Comparison of ENCODE assay signal across 8 mouse cellular contexts in genomic region chr2:156190004-156190896, GRCm38 (mm10). TPM values are rescaled to one million over a fixed set of nuclear protein-coding genes. Genes with fewer than 3 reads are reported as not detected.
A peak's percentile ranks its signal among the peaks of the same experiment; 100 is the strongest.
DNase-seq lines count a peak whose midpoint lies in the region; ATAC-seq and TF ChIP-seq lines count a peak whose summit lies in the region.

No protein-coding gene starts in this region.

- peak overlapping the region; percentile 80 for H3K27ac ChIP-seq in MEL (ENCODE audit: control insufficient read depth, low read depth, low read length)
- H3K27ac ChIP-seq in liver, adult 2 months (replicated peaks; ENCODE audit: insufficient read depth, low read depth, low read length), result peak overlapping the region; percentile 66
- no peak overlapping the region for H3K27ac ChIP-seq in hindbrain, embryonic 16.5 days (ENCODE audit: low read depth, low read length)
- no peak overlapping the region for H3K27ac ChIP-seq in midbrain, embryonic 14.5 days (replicated peaks; ENCODE audit: low read depth, low read length)

- H3K9ac ChIP-seq in MEL (ENCODE audit: control insufficient read depth, low read depth, low read length, poor library complexity, severe bottlenecking), result peak overlapping the region; percentile 35
- H3K9ac ChIP-seq in liver, adult 2 months (ENCODE audit: low read depth, low read length), result no peak overlapping the region
- H3K9ac ChIP-seq in hindbrain, embryonic 16.5 days (ENCODE audit: low read depth, low read length), result no peak overlapping the region
- H3K9ac ChIP-seq in midbrain, embryonic 14.5 days (replicated peaks; ENCODE audit: low read length), result no peak overlapping the region

- H3K4me3 ChIP-seq in MEL (ENCODE audit: control insufficient read depth in 1 of 2, insufficient read depth in 1 of 2, low read depth in 2 of 2, low read length in 2 of 2), result peak overlapping the region; percentile 42 to 56
- no peak overlapping the region for H3K4me3 ChIP-seq in liver, adult 2 months (ENCODE audit: insufficient read depth, low read depth, low read length)
- no peak overlapping the region for H3K4me3 ChIP-seq in hindbrain, embryonic 16.5 days (ENCODE audit: low read length)
- no peak overlapping the region for H3K4me3 ChIP-seq in midbrain, embryonic 14.5 days (replicated peaks; ENCODE audit: low read depth, low read length)

- H3K4me1 ChIP-seq in MEL (ENCODE audit: control insufficient read depth in 1 of 2, insufficient read depth in 2 of 2, low read length in 2 of 2), result peaks cover 0 to 8% of the 10 kb centered on the region in 2 experiments; a peak in 3 of 4 replicates
- peaks cover 4% of the 10 kb centered on the region; the same call in 1 of the 2 replicates for H3K4me1 ChIP-seq in liver, adult 2 months (ENCODE audit: control insufficient read depth, insufficient read depth, low read length)
- H3K4me1 ChIP-seq in hindbrain, embryonic 16.5 days (ENCODE audit: control insufficient read depth, insufficient read depth, low read depth, low read length), result no peaks in the 10 kb centered on the region
- H3K4me1 ChIP-seq in midbrain, embryonic 14.5 days (ENCODE audit: control insufficient read depth, insufficient read depth, low read length), result no peaks in the 10 kb centered on the region

- WGBS in liver, adult 2 months, result 76% methylated on average over 14 of the region's 14 CpGs
- WGBS in hindbrain, embryonic 16.5 days, result 86% methylated on average over 14 of the region's 14 CpGs
- WGBS in midbrain, embryonic 14.5 days, result 88% methylated on average over 14 of the region's 14 CpGs

- H3K4me2 ChIP-seq in hindbrain, embryonic 16.5 days (ENCODE audit: low read length), result no peak overlapping the region
- H3K4me2 ChIP-seq in midbrain, embryonic 14.5 days (ENCODE audit: low read length), result no peak overlapping the region

- TF ChIP-seq RAD21 in MEL (IDR thresholded peaks at IDR 0.05; ENCODE audit: low read depth, low read length), result no peak

- TF ChIP-seq EP300 in MEL (IDR thresholded peaks at IDR 0.05; ENCODE audit: low read depth in 1 of 2, low read length in 2 of 2), result peak; percentile 68 to 71

- peak; percentile 29 to 74; a peak in 2 of 4 replicates for TF ChIP-seq POLR2A in MEL (IDR thresholded peaks at IDR 0.05; ENCODE audit: control insufficient read depth in 1 of 2, insufficient read depth in 1 of 2, low read depth in 1 of 2, low read length in 2 of 2, poor library complexity in 1 of 2)
- no peak for TF ChIP-seq POLR2A in liver, adult 2 months (IDR thresholded peaks at IDR 0.05; ENCODE audit: extremely low read depth, insufficient read depth, low read length)

- ATAC-seq in hindbrain, embryonic 16.5 days, result no peak
- no peak for ATAC-seq in midbrain, embryonic 14.5 days (ENCODE audit: low FRiP score, low TSS enrichment)

- H3K36me3 ChIP-seq in MEL (ENCODE audit: control insufficient read depth in 1 of 2, insufficient read depth in 2 of 2, low read length in 2 of 2), result peaks cover 0 to 6% of the 10 kb centered on the region in 2 experiments; a peak in 2 of 4 replicates
- no peaks in the 10 kb centered on the region for H3K36me3 ChIP-seq in liver, adult 2 months (ENCODE audit: control insufficient read depth, insufficient read depth, low read length)
- no peaks in the 10 kb centered on the region for H3K36me3 ChIP-seq in hindbrain, embryonic 16.5 days (ENCODE audit: control insufficient read depth, insufficient read depth, low read length)
- H3K36me3 ChIP-seq in midbrain, embryonic 14.5 days (ENCODE audit: control insufficient read depth, insufficient read depth, low read length), result no peaks in the 10 kb centered on the region

- no peaks in the 10 kb centered on the region for H3K27me3 ChIP-seq in MEL (ENCODE audit: control insufficient read depth in 1 of 2, insufficient read depth in 2 of 2, low read length in 2 of 2)
- H3K27me3 ChIP-seq in liver, adult 2 months (ENCODE audit: control insufficient read depth, insufficient read depth, low read length), result no peaks in the 10 kb centered on the region
- H3K27me3 ChIP-seq in hindbrain, embryonic 16.5 days (replicated peaks; ENCODE audit: control insufficient read depth, insufficient read depth, low read length), result no peaks in the 10 kb centered on the region
- no peaks in the 10 kb centered on the region for H3K27me3 ChIP-seq in midbrain, embryonic 14.5 days (ENCODE audit: control insufficient read depth, insufficient read depth, low read length)

- TF ChIP-seq CTCF in MEL (IDR thresholded peaks at IDR 0.05 in 2 of 3, conservative IDR thresholded peaks at IDR 0.05 in 1 of 3; ENCODE audit: control insufficient read depth in 1 of 3, insufficient read depth in 1 of 3, low read depth in 2 of 3, low read length in 3 of 3, poor library complexity in 1 of 3, severe bottlenecking in 1 of 3), result no peak
- no peak for TF ChIP-seq CTCF in liver, adult 2 months (IDR thresholded peaks at IDR 0.05; ENCODE audit: low read depth, low read length)

- DNase-seq in 416B (ENCODE audit: low read depth) (peak; percentile 92), MEL (ENCODE audit: low read depth, low spot score) (peak; percentile 94)
- no peak for DNase-seq in liver, adult 2 months (ENCODE audit: extremely low read depth, low read depth, low spot score)
- DNase-seq in naive thymus-derived CD4-positive, alpha-beta T cell, adult 2 months (ENCODE audit: low read depth), result peak; percentile 86
- DNase-seq in midbrain, embryonic 14.5 days, result no peak
- no peak for DNase-seq in right cerebral cortex, adult 18-20 months
- no peak for DNase-seq in retina, postnatal 1 day

- H3K79me2 ChIP-seq in MEL (ENCODE audit: control insufficient read depth, insufficient read depth, low read length, poor library complexity), result no peaks in the 10 kb centered on the region
- no peaks in the 10 kb centered on the region for H3K79me2 ChIP-seq in liver, adult 2 months (ENCODE audit: control insufficient read depth, insufficient read depth, low read length)

- no peaks in the 10 kb centered on the region for H3K9me3 ChIP-seq in MEL (replicated peaks; ENCODE audit: insufficient read depth, low read length)
- no peaks in the 10 kb centered on the region for H3K9me3 ChIP-seq in hindbrain, embryonic 16.5 days (ENCODE audit: control insufficient read depth, low read length)
- no peaks in the 10 kb centered on the region for H3K9me3 ChIP-seq in midbrain, embryonic 14.5 days (ENCODE audit: control insufficient read depth, low read length)

TF ChIP-seq in MEL, 35 proteins besides CTCF, POLR2A, EP300 and RAD21 (continues in another document):
- no peak for TF ChIP-seq CHD2 (IDR thresholded peaks at IDR 0.05; ENCODE audit: low read length)
- TF ChIP-seq JUND (IDR thresholded peaks at IDR 0.05; ENCODE audit: low read depth, low read length), result no peak
- 0 out of 2 replicates have a peak, but pooled peaks have one; percentile 53 for TF ChIP-seq HCFC1 (IDR thresholded peaks at IDR 0.05; ENCODE audit: low read depth, low read length)
- TF ChIP-seq SIN3A (IDR thresholded peaks at IDR 0.05; ENCODE audit: low read length), result peak; percentile 62
- TF ChIP-seq GATA1 (IDR thresholded peaks at IDR 0.05; ENCODE audit: low read depth, low read length), result peak; percentile 93
- peak; percentile 41; the same call in 1 of the 2 replicates for TF ChIP-seq TAL1 (IDR thresholded peaks at IDR 0.05; ENCODE audit: low read length)
- peak; percentile 15; the same call in 1 of the 2 replicates for TF ChIP-seq MYC (IDR thresholded peaks at IDR 0.05; ENCODE audit: low read depth, low read length)
- peak; percentile 85 for TF ChIP-seq TBP (IDR thresholded peaks at IDR 0.05; ENCODE audit: low read depth, low read length)
- no peak for TF ChIP-seq CHD1 (IDR thresholded peaks at IDR 0.05; ENCODE audit: low read depth, low read length)
- 0 out of 2 replicates have a peak, but pooled peaks have one; percentile 9 for TF ChIP-seq MAX (IDR thresholded peaks at IDR 0.05; ENCODE audit: low read length)
- peak; percentile 26; the same call in 1 of the 2 replicates for TF ChIP-seq NELFE (IDR thresholded peaks at IDR 0.05; ENCODE audit: low read depth, low read length)
- no peak for TF ChIP-seq E2F4 (IDR thresholded peaks at IDR 0.05; ENCODE audit: borderline replicate concordance, low read depth, low read length)

RNA-seq across cellular contexts. Expression of gene Phf20, which starts 6.0 kb away (rescaled TPM):
- 11.7 and 13.2 TPM in 2 replicates for total RNA-seq in MEL (2012; rRNA removed)
- 10 to 100 TPM in 1 of 2 experiments, not detected in 1; 16.9 TPM for polyA plus RNA-seq in MEL (2012; ENCODE audit: insufficient read depth in 1 of 2, insufficient read length in 2 of 2, low read depth in 1 of 2, low replicate concordance in 2 of 2, missing spikeins in 1 of 2)
- total RNA-seq in liver, adult 2 months (2014; rRNA removed), result 5.6 and 6.2 TPM in 2 replicates
- polyA plus RNA-seq in liver, adult 2 months (2012; rRNA removed), result 2.9 and 3.1 TPM in 2 replicates
- polyA plus RNA-seq in hindbrain, embryonic 16.5 days (2015; fragmentation: Nextera tagmentation; extraction: Ambion mirVana), result 111 and 117 TPM in 2 replicates
- 110 and 120 TPM in 2 replicates for polyA plus RNA-seq in midbrain, embryonic 14.5 days (2014; fragmentation: Nextera tagmentation; extraction: Ambion mirVana)

RNA-seq across cellular contexts. Expression of gene Rbm39, which starts 10.2 kb away (rescaled TPM):
- 212 and 228 TPM in 2 replicates for total RNA-seq in MEL (2012; rRNA removed)
- 1,000 to 10,000 TPM in 1 of 2 experiments, 100 to 1,000 TPM in 1; 248 to 1,530 TPM for polyA plus RNA-seq in MEL (2012; ENCODE audit: insufficient read depth in 1 of 2, insufficient read length in 2 of 2, low read depth in 1 of 2, low replicate concordance in 2 of 2, missing spikeins in 1 of 2)
- 188 and 219 TPM in 2 replicates for total RNA-seq in liver, adult 2 months (2014; rRNA removed)
- polyA plus RNA-seq in liver, adult 2 months (2012; rRNA removed), result 19.9 and 22.7 TPM in 2 replicates
- 369 and 377 TPM in 2 replicates for polyA plus RNA-seq in hindbrain, embryonic 16.5 days (2015; fragmentation: Nextera tagmentation; extraction: Ambion mirVana)
- polyA plus RNA-seq in midbrain, embryonic 14.5 days (2014; fragmentation: Nextera tagmentation; extraction: Ambion mirVana), result 484 and 514 TPM in 2 replicates

RNA-seq across cellular contexts. Expression of gene Nfs1, which starts 46.3 kb away (rescaled TPM):
- total RNA-seq in MEL (2012; rRNA removed), result 79.6 and 83.9 TPM in 2 replicates
- polyA plus RNA-seq in MEL (2012; ENCODE audit: insufficient read depth in 1 of 2, insufficient read length in 2 of 2, low read depth in 1 of 2, low replicate concordance in 2 of 2, missing spikeins in 1 of 2), result 10 to 100 TPM in 1 of 2 experiments, not detected in 1; 64.5 TPM
- total RNA-seq in liver, adult 2 months (2014; rRNA removed), result 71.1 and 75.1 TPM in 2 replicates
- 67.4 and 71.5 TPM in 2 replicates for polyA plus RNA-seq in liver, adult 2 months (2012; rRNA removed)
- polyA plus RNA-seq in hindbrain, embryonic 16.5 days (2015; fragmentation: Nextera tagmentation; extraction: Ambion mirVana), result 37.7 and 39.9 TPM in 2 replicates
- polyA plus RNA-seq in midbrain, embryonic 14.5 days (2014; fragmentation: Nextera tagmentation; extraction: Ambion mirVana), result 29.7 and 30.8 TPM in 2 replicates

RNA-seq across cellular contexts. Expression of gene Romo1, which starts 46.4 kb away (rescaled TPM):
- total RNA-seq in MEL (2012; rRNA removed), result 392 and 402 TPM in 2 replicates
- polyA plus RNA-seq in MEL (2012; ENCODE audit: insufficient read depth in 1 of 2, insufficient read length in 2 of 2, low read depth in 1 of 2, low replicate concordance in 2 of 2, missing spikeins in 1 of 2), result 100 to 1,000 TPM in 1 of 2 experiments, not detected in 1; 554 TPM
- total RNA-seq in liver, adult 2 months (2014; rRNA removed), result 139 and 152 TPM in 2 replicates
- 247 and 252 TPM in 2 replicates for polyA plus RNA-seq in liver, adult 2 months (2012; rRNA removed)
- polyA plus RNA-seq in hindbrain, embryonic 16.5 days (2015; fragmentation: Nextera tagmentation; extraction: Ambion mirVana), result 393 and 432 TPM in 2 replicates
- polyA plus RNA-seq in midbrain, embryonic 14.5 days (2014; fragmentation: Nextera tagmentation; extraction: Ambion mirVana), result 413 and 563 TPM in 2 replicates

Comparison
In these comparisons a context has a peak if more than half of its experiments do, and no peak if none do; other contexts are left out.
1. DNase-seq: peak in 416B (single experiment), MEL (single experiment) and naive thymus-derived CD4-positive, alpha-beta T cell, adult 2 months (single experiment); none in liver, adult 2 months (single experiment), midbrain, embryonic 14.5 days (single experiment), right cerebral cortex, adult 18-20 months (single experiment) and retina, postnatal 1 day (single experiment).
2. H3K27ac ChIP-seq: peak in MEL (single experiment) and liver, adult 2 months (single experiment); none in hindbrain, embryonic 16.5 days (single experiment) and midbrain, embryonic 14.5 days (single experiment).
3. H3K4me3 ChIP-seq: peak in MEL (2 of 2); none in liver, adult 2 months (single experiment), hindbrain, embryonic 16.5 days (single experiment) and midbrain, embryonic 14.5 days (single experiment).
4. RNA of gene Rbm39, which starts 10.2 kb away (polyA plus RNA-seq): 248 to 1,530 TPM in MEL, 484 to 514 TPM in midbrain, embryonic 14.5 days and 369 to 377 TPM in hindbrain, embryonic 16.5 days; 19.9 to 22.7 TPM in liver, adult 2 months; every median in the first group is over 10 times any median in the second.